Mouse (Mus musculus): ENCODE results near the gene 1700007K13Rik. TPM values are rescaled to one million over a fixed set of nuclear protein-coding genes. Genes with fewer than 3 reads are reported as not detected.

The 1700007K13Rik gene
- polyA plus RNA-seq, 1 experiment, result 1.8 TPM

DNA sequence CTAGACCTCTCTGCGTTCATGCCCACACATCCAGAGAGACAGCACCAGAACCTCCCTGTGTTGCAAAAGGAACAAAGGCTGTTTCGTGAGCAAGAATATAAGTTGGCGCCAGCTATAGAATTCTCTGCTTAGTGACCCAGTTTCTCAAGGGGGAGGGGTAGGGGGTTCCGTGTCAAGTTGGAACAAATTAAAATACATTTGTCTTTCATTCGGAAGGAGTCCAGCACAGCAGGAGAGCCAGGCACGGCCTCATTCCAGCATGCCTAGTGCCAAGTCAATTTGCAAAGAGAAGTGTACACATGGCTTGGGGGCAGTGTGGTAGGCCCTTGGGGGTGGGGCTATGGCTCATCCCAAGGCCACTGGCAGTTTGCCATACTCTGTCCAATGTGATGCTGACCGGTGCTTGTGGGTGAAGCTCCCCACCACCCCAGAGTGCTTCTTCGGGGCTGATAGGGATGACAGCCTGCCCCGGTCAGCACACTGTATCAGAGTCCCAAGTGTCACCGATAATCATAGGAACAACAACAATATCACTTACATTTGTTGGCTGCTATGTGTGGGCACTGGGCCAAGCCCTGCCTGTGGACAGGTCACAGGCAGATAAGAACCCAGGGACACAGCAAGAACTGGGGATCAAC, 50.6 kb downstream of the 1700007K13Rik start:
- DNase-seq (ENCODE audit: low spot score), result no peak

DNA sequence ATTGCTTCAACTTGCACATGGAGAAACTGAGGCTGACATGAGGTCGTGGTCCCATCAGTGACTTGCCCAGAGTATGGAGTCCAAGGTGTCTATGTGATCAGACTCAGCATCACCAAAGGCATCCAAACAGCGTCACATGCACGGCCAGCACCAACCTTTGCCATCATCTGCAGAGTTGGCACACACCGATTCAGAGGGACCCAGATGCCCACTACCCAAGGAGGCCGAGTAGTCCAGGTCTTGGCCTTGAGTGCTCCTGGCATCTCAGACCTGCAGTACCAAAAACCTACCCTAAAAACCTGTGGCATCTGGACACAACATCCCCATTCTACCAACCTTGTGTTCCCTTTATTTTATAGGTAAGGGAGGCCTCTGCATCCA, 51.4 kb downstream of the 1700007K13Rik start:
- no peak for DNase-seq (ENCODE audit: low spot score)

DNA sequence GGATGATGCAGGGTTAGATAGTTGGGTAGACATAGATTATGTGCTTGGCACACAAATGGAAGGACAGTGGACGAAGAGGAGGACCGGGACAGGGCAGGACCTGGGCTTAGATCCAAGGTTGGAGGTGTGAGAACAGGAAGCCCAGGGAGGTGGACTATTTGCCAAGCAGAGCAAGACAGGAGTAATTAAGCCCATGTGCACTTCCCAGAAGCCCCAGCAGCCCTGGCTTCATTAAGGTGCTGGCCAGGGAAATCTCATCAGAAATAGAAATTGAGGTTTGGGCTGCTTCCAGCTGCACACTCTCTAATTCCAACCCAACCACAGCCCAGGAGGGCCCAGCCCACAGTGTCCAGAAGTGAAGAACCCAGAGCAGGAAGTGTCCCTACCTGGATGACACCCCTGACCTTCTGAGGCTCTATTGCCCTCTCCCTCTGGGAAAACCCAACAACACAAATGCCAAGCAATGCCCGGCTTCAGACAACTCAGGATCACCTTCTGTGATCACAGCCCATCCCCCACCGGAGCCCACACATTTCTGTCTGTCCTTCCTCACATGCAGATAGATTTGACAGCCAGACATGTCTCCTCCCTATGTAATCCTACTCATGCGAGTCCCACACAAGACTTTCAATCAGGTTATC, 51.9 kb downstream of the 1700007K13Rik start:
- no peak for DNase-seq (ENCODE audit: low spot score)

DNA sequence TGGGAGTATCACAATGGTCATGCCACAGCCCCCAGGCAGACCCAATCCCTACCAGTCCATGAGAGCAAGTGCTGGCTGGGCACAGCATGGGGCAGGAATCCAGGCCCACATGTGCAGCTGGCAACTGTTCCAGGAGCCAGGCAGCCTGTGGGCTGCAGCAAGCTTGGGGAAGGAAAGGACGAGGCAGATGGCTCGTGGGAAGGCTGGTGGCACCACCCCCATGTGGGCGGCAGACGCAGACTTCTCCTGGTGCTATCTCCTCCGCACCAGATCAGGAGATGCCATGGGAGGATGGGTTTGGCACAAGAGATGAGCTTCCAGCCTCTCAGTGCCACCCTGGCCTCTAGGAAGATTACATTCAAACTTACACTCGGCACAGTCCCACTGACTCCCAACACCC, 53.2 kb downstream of the 1700007K13Rik start:
- DNase-seq (ENCODE audit: low spot score), result no peak

Other genes with a start within 250 kb of the 1700007K13Rik start
- 4.5 and 5.2 TPM in 2 replicates for gene Ppp1r26, start 19.5 kb downstream of the 1700007K13Rik start, polyA plus RNA-seq (2012; rRNA removed)
- gene Mrps2, start 1.7 kb upstream of the 1700007K13Rik start, polyA plus RNA-seq (2012; rRNA removed), result 28.2 and 30.9 TPM in 2 replicates
- 3.2 and 4.0 TPM in 2 replicates for gene Gbgt1, start 30.6 kb upstream of the 1700007K13Rik start, polyA plus RNA-seq (2012; rRNA removed)
- 0.55 and 1.6 TPM in 2 replicates for gene Gm10134, start 39.8 kb upstream of the 1700007K13Rik start, polyA plus RNA-seq (2012; rRNA removed)
- 50.7 and 65.6 TPM in 2 replicates for gene Ralgds, start 46.8 kb upstream of the 1700007K13Rik start, polyA plus RNA-seq (2012; rRNA removed)
- gene Cel, start 97.1 kb upstream of the 1700007K13Rik start, polyA plus RNA-seq (2012; rRNA removed), result 0.07 and 0.44 TPM in 2 replicates
- gene Gtf3c5, start 117.4 kb upstream of the 1700007K13Rik start, polyA plus RNA-seq (2012; rRNA removed), result 21.3 and 21.7 TPM in 2 replicates
- 0.10 and 0.16 TPM in 2 replicates for gene Gfi1b, start 155.7 kb upstream of the 1700007K13Rik start, polyA plus RNA-seq (2012; rRNA removed)
- gene Tsc1, start 174.9 kb upstream of the 1700007K13Rik start, polyA plus RNA-seq (2012; rRNA removed), result 11.3 and 13.6 TPM in 2 replicates
- gene Spaca9, start 233.4 kb upstream of the 1700007K13Rik start, polyA plus RNA-seq (2012; rRNA removed), result 1.4 and 1.8 TPM in 2 replicates
- 0.77 and 0.92 TPM in 2 replicates for gene Ak8, start 233.8 kb upstream of the 1700007K13Rik start, polyA plus RNA-seq (2012; rRNA removed)